Mouse (Mus musculus): ENCODE measurements around the gene 4930550C14Rik.
A peak's percentile ranks its signal among the peaks of the same experiment; 100 is the strongest.

4930550C14Rik gene

GRCm38 (mm10) chr9:53402291-53402711 is at the start of gene 4930550C14Rik:
TSS of gene 4930550C14Rik (plus strand) at chr9:53402325.
- DNase-seq = peak; percentile 69 to 82

GRCm38 (mm10) chr9:53353161-53353560 is 49.0 kb upstream of the 4930550C14Rik start:
- no peak for DNase-seq

GRCm38 (mm10) chr9:53356219-53357155 is 45.6 kb upstream of the 4930550C14Rik start:
- peak in 1 of 2 experiments; percentile 32 for DNase-seq

GRCm38 (mm10) chr9:53371339-53371738 is 30.8 kb upstream of the 4930550C14Rik start:
- no peak for DNase-seq

- no peak for DNase-seq
Measured at GRCm38 (mm10) chr9:53375907-53376306, 26.2 kb upstream of the 4930550C14Rik start.

GRCm38 (mm10) chr9:53376820-53377219 is 25.3 kb upstream of the 4930550C14Rik start:
- no peak for DNase-seq

- no peak for DNase-seq
Measured at GRCm38 (mm10) chr9:53377597-53377996, 24.5 kb upstream of the 4930550C14Rik start.

- DNase-seq = no peak
Measured at GRCm38 (mm10) chr9:53378171-53378570, 24.0 kb upstream of the 4930550C14Rik start.

- DNase-seq = no peak
Measured at GRCm38 (mm10) chr9:53380595-53380994, 21.5 kb upstream of the 4930550C14Rik start.

GRCm38 (mm10) chr9:53381113-53381615 is 21.0 kb upstream of the 4930550C14Rik start:
- no peak for DNase-seq

- DNase-seq = peak; percentile 82 to 91
Measured at GRCm38 (mm10) chr9:53383951-53384866, 17.9 kb upstream of the 4930550C14Rik start, which contains the start of gene Kdelc2. TSS of gene Kdelc2 (plus strand) at chr9:53384025.

GRCm38 (mm10) chr9:53384873-53385272 is 17.3 kb upstream of the 4930550C14Rik start:
- no peak for DNase-seq

GRCm38 (mm10) chr9:53387431-53387830 is 14.7 kb upstream of the 4930550C14Rik start:
- DNase-seq = no peak

GRCm38 (mm10) chr9:53389109-53389508 is 13.0 kb upstream of the 4930550C14Rik start:
- DNase-seq = no peak

GRCm38 (mm10) chr9:53390136-53390535 is 12.0 kb upstream of the 4930550C14Rik start:
- DNase-seq = no peak

- no peak for DNase-seq
Measured at GRCm38 (mm10) chr9:53397685-53398387, 4.3 kb upstream of the 4930550C14Rik start.

GRCm38 (mm10) chr9:53398388-53398700 is 3.8 kb upstream of the 4930550C14Rik start:
- peak; percentile 72 to 79 for DNase-seq

- no peak for DNase-seq
Measured at GRCm38 (mm10) chr9:53399537-53399936, 2.6 kb upstream of the 4930550C14Rik start.

GRCm38 (mm10) chr9:53400696-53401095 is 1.4 kb upstream of the 4930550C14Rik start:
- DNase-seq = no peak

GRCm38 (mm10) chr9:53401146-53401545 is 979 bp upstream of the 4930550C14Rik start:
- no peak for DNase-seq

- DNase-seq = peak; percentile 35 to 62
Measured at GRCm38 (mm10) chr9:53402991-53403390, 866 bp downstream of the 4930550C14Rik start.

GRCm38 (mm10) chr9:53404050-53404752 is 2.1 kb downstream of the 4930550C14Rik start:
- DNase-seq = no peak

Measured in kidney, postnatal 4 days (tissue).